Comparison of ENCODE assay signal across 8 mouse cellular contexts in the genomic region with DNA sequence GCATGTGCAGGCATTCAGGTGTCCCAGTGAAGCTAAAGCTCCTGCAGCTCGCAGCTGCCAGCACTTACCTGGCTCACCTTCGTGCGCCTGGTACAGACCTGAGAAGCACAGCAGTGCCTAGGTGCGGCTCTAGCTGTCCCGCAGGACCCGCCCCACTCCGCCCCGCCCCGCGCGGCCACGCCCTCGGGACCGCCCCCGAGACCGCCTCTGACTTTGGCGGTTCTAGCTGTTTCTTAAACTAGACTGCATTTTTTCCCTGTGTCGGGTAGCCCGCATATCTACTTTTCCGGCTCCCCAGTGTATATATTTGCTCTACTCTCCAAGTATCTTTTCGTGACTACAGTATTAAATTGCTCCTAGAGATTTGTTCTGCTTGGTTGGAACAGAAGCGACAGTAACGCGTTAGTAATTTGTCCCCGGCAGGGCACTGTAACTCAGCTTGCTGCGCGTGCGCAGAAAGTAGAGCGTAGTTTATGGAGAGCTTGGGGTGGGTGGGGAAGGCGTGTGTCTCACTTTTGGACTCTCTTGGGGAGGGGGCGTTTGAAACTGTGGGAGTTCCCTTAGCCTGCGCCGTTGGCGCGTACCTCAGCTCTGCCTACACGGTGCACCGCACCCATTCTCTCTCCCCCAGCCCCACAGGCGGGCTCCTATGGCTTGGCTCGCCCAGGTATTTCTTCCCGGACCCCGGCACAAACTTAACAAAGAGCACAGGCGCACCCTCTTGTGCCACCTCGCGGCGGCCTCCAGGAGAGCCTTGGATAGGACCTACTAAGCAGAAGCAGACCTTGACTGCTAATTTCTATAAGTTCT. TPM values are rescaled to one million over a fixed set of nuclear protein-coding genes. Genes with fewer than 3 reads are reported as not detected.
DNase-seq lines count a peak whose midpoint lies in the region; ATAC-seq lines count a peak whose summit lies in the region.

A gene (minus strand): TSS at position 159 of the 810 bp plus-strand sequence.

- H3K9ac ChIP-seq in forebrain, embryonic 14.5 days (ENCODE audit: low read length) = peak within 1 kb of the TSS; percentile 70
- peak within 1 kb of the TSS; percentile 58 for H3K9ac ChIP-seq in neural tube, embryonic 15.5 days (replicated peaks)

- under 1% methylated on average over 45 of the region's 45 CpGs for WGBS in forebrain, embryonic 14.5 days
- WGBS in neural tube, embryonic 15.5 days = 1% methylated on average over 45 of the region's 45 CpGs

- peak within 1 kb of the TSS; percentile 76 for H3K27ac ChIP-seq in forebrain, embryonic 14.5 days (ENCODE audit: low read depth, low read length)
- H3K27ac ChIP-seq in neural tube, embryonic 15.5 days (replicated peaks) = peak within 1 kb of the TSS; percentile 74

- no peaks in the 10 kb centered on the region for H3K27me3 ChIP-seq in forebrain, embryonic 14.5 days (replicated peaks; ENCODE audit: control insufficient read depth, insufficient read depth, low read length)
- H3K27me3 ChIP-seq in neural tube, embryonic 15.5 days (replicated peaks) = peaks cover 6% of the 10 kb centered on the region; the same call in 1 of the 2 replicates

- intact Hi-C loops in heart, postnatal 14 days (cut with DNase I) = loop anchor here (1.0 kb wide), 1 partner anchor 24 kb away; no protein-coding TSS in a partner anchor

- no peaks in the 10 kb centered on the region for H3K9me3 ChIP-seq in forebrain, embryonic 14.5 days (replicated peaks; ENCODE audit: control insufficient read depth, low read length)
- no peaks in the 10 kb centered on the region for H3K9me3 ChIP-seq in neural tube, embryonic 15.5 days (replicated peaks)

- H3K4me3 ChIP-seq in forebrain, embryonic 14.5 days (ENCODE audit: low read depth, low read length) = peak within 1 kb of the TSS; percentile 53
- H3K4me3 ChIP-seq in neural tube, embryonic 15.5 days (replicated peaks) = peak within 1 kb of the TSS; percentile 60

- no peaks in the 10 kb centered on the region for H3K36me3 ChIP-seq in forebrain, embryonic 14.5 days (ENCODE audit: control insufficient read depth, insufficient read depth, low read length)
- no peaks in the 10 kb centered on the region for H3K36me3 ChIP-seq in neural tube, embryonic 15.5 days

- DNase-seq in ES-CJ7 (ENCODE audit: low read depth, low spot score) = peak; percentile 99
- peak; percentile 94 for DNase-seq in cerebellum, adult 11 months
- DNase-seq in forebrain, embryonic 14.5 days (ENCODE audit: low spot score) = peak; percentile 98
- DNase-seq in heart, postnatal 14 days = peak; percentile 93 to 94
- DNase-seq in layer of hippocampus, adult 11-12 months (ENCODE audit: low spot score) = peak; percentile 93
- peak; percentile 94 to 96 for DNase-seq in lung, adult 18-20 months
- DNase-seq in testis, postnatal 14 days (ENCODE audit: low spot score) = peak; percentile 89

- H3K4me1 ChIP-seq in forebrain, embryonic 14.5 days (ENCODE audit: control insufficient read depth, insufficient read depth, low read length) = peaks cover 6% of the 10 kb centered on the region
- peaks cover 15% of the 10 kb centered on the region for H3K4me1 ChIP-seq in neural tube, embryonic 15.5 days

- H3K4me2 ChIP-seq in forebrain, embryonic 14.5 days (ENCODE audit: low read length) = peak within 1 kb of the TSS; percentile 73
- H3K4me2 ChIP-seq in neural tube, embryonic 15.5 days = peak within 1 kb of the TSS; percentile 90

- ATAC-seq in forebrain, embryonic 14.5 days = peak; percentile 95
- ATAC-seq in neural tube, embryonic 15.5 days (ENCODE audit: low FRiP score) = peak; percentile 96

RNA-seq across cellular contexts. Expression of the gene that starts here (rescaled TPM):
- 128 and 138 TPM in 2 replicates for polyA plus RNA-seq in forebrain, embryonic 14.5 days (2014; fragmentation: Nextera tagmentation; extraction: Ambion mirVana)
- 100 to 1,000 TPM; 217 to 220 TPM for total RNA-seq in heart, postnatal 14 days (2021)
- polyA plus RNA-seq in neural tube, embryonic 15.5 days (2015; fragmentation: Nextera tagmentation; extraction: Ambion mirVana) = 188 and 223 TPM in 2 replicates

Comparison
In these comparisons a context has a peak if more than half of its experiments do, and no peak if none do; other contexts are left out.
1. Peak in every context shown above with its lines: DNase-seq, ATAC-seq, H3K4me3 ChIP-seq and H3K27ac ChIP-seq.